Mouse (Mus musculus): Measurements from ENCODE around the gene Pcdh17. TPM values are rescaled to one million over a fixed set of nuclear protein-coding genes. Genes with fewer than 3 reads are reported as not detected.

Pcdh17 gene
- total RNA-seq, 1 experiment from 2014 or later, result not detected

GRCm38 (mm10) chr14:84475491-84475890 is 32.1 kb downstream of the Pcdh17 start:
- ATAC-seq (replicated peaks; ENCODE audit: insufficient number of reproducible peaks, low FRiP score, low TSS enrichment, poor library complexity, severe bottlenecking), result no peak

- no peak for ATAC-seq (replicated peaks; ENCODE audit: insufficient number of reproducible peaks, low FRiP score, low TSS enrichment, poor library complexity, severe bottlenecking)
These were observed 33.0 kb downstream of the Pcdh17 start for GRCm38 (mm10) chr14:84476336-84476735.

GRCm38 (mm10) chr14:84476906-84477305 is 33.5 kb downstream of the Pcdh17 start:
- no peak for ATAC-seq (replicated peaks; ENCODE audit: insufficient number of reproducible peaks, low FRiP score, low TSS enrichment, poor library complexity, severe bottlenecking)

- ATAC-seq (replicated peaks; ENCODE audit: insufficient number of reproducible peaks, low FRiP score, low TSS enrichment, poor library complexity, severe bottlenecking), result no peak
These were observed 34.0 kb downstream of the Pcdh17 start for GRCm38 (mm10) chr14:84477411-84477810.

GRCm38 (mm10) chr14:84480546-84480945 is 37.2 kb downstream of the Pcdh17 start:
- no peak for ATAC-seq (replicated peaks; ENCODE audit: insufficient number of reproducible peaks, low FRiP score, low TSS enrichment, poor library complexity, severe bottlenecking)

- no peak for ATAC-seq (replicated peaks; ENCODE audit: insufficient number of reproducible peaks, low FRiP score, low TSS enrichment, poor library complexity, severe bottlenecking)
These were observed 41.0 kb downstream of the Pcdh17 start for GRCm38 (mm10) chr14:84484350-84484749.

GRCm38 (mm10) chr14:84511010-84511409 is 67.6 kb downstream of the Pcdh17 start:
- no peak for ATAC-seq (replicated peaks; ENCODE audit: insufficient number of reproducible peaks, low FRiP score, low TSS enrichment, poor library complexity, severe bottlenecking)

GRCm38 (mm10) chr14:84532397-84532796 is 89.0 kb downstream of the Pcdh17 start:
- ATAC-seq (replicated peaks; ENCODE audit: insufficient number of reproducible peaks, low FRiP score, low TSS enrichment, poor library complexity, severe bottlenecking), result no peak

GRCm38 (mm10) chr14:84535264-84535663 is 91.9 kb downstream of the Pcdh17 start:
- ATAC-seq (replicated peaks; ENCODE audit: insufficient number of reproducible peaks, low FRiP score, low TSS enrichment, poor library complexity, severe bottlenecking), result no peak

- ATAC-seq (replicated peaks; ENCODE audit: insufficient number of reproducible peaks, low FRiP score, low TSS enrichment, poor library complexity, severe bottlenecking), result no peak
These were observed 98.5 kb downstream of the Pcdh17 start for GRCm38 (mm10) chr14:84541838-84542237.

GRCm38 (mm10) chr14:84545968-84546367 is 102.6 kb downstream of the Pcdh17 start:
- no peak for ATAC-seq (replicated peaks; ENCODE audit: insufficient number of reproducible peaks, low FRiP score, low TSS enrichment, poor library complexity, severe bottlenecking)

GRCm38 (mm10) chr14:84547513-84548194 is 104.3 kb downstream of the Pcdh17 start:
- ATAC-seq (replicated peaks; ENCODE audit: insufficient number of reproducible peaks, low FRiP score, low TSS enrichment, poor library complexity, severe bottlenecking), result no peak

- ATAC-seq (replicated peaks; ENCODE audit: insufficient number of reproducible peaks, low FRiP score, low TSS enrichment, poor library complexity, severe bottlenecking), result no peak
These were observed 108.2 kb downstream of the Pcdh17 start for GRCm38 (mm10) chr14:84551546-84551945.

GRCm38 (mm10) chr14:84571071-84571470 is 127.7 kb downstream of the Pcdh17 start:
- no peak for ATAC-seq (replicated peaks; ENCODE audit: insufficient number of reproducible peaks, low FRiP score, low TSS enrichment, poor library complexity, severe bottlenecking)
